Mouse (Mus musculus): ENCODE results near the gene Il16. TPM values are rescaled to one million over a fixed set of nuclear protein-coding genes. Genes with fewer than 3 reads are reported as not detected.

The Il16 gene
- polyA plus RNA-seq, 1 experiment from 2014 or later: 1.1 TPM

- Histone ChIP-seq H3K4me3 (no peak overlapping the region), H3K9me3 (replicated peaks) (no peaks in the 10 kb centered on the region), H3K27ac (no peak overlapping the region), H3K36me3 (ENCODE audit: poor library complexity, severe bottlenecking) (no peaks in the 10 kb centered on the region), H3K4me2 (no peak overlapping the region), H3K27me3 (no peaks in the 10 kb centered on the region), H3K9ac (no peak overlapping the region), H3K4me1 (no peaks in the 10 kb centered on the region)
- no peak for ATAC-seq
- 79% methylated on average over 5 of the region's 5 CpGs for WGBS
Observed at GRCm38 (mm10) chr7:83652498-83652897, 93.0 kb downstream of the Il16 start.

GRCm38 (mm10) chr7:83650638-83651037 lies 94.9 kb downstream of the Il16 start:
- no peaks in the 10 kb centered on the region for H3K9me3 ChIP-seq (replicated peaks)
- H3K36me3 ChIP-seq (ENCODE audit: poor library complexity, severe bottlenecking): no peaks in the 10 kb centered on the region
- no peaks in the 10 kb centered on the region for H3K27me3 ChIP-seq
- no peak overlapping the region for H3K4me3 ChIP-seq
- WGBS: 96% methylated on average over 5 of the region's 5 CpGs
- no peak overlapping the region for H3K9ac ChIP-seq
- no peaks in the 10 kb centered on the region for H3K4me1 ChIP-seq
- H3K27ac ChIP-seq: no peak overlapping the region
- ATAC-seq: no peak
- H3K4me2 ChIP-seq: no peak overlapping the region

DNA sequence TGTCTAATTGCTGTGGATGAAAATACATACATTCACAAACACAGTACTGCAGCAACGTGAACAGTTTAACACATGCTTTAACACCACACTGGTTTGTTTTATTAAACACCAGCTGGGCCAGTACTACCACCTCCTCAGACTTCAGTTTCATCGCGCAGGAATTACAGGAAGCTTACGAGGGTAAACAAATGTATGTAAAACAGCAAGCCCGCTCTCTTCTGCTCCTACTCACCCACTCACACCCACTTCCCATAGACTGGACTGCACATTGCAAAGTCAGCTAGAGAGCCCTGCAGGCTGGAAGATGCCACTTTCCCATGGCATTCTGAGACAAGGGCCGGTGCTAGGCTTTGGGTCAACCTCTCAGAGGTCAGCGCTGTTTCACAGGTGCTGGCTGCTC lies 96.7 kb downstream of the Il16 start:
- Histone ChIP-seq H3K27ac (no peak overlapping the region), H3K36me3 (ENCODE audit: poor library complexity, severe bottlenecking) (no peaks in the 10 kb centered on the region), H3K9ac (no peak overlapping the region), H3K9me3 (replicated peaks) (no peaks in the 10 kb centered on the region), H3K27me3 (no peaks in the 10 kb centered on the region), H3K4me1 (no peaks in the 10 kb centered on the region), H3K4me2 (no peak overlapping the region), H3K4me3 (no peak overlapping the region)
- ATAC-seq: no peak
- WGBS: 81% methylated on average over 7 of the region's 7 CpGs

DNA sequence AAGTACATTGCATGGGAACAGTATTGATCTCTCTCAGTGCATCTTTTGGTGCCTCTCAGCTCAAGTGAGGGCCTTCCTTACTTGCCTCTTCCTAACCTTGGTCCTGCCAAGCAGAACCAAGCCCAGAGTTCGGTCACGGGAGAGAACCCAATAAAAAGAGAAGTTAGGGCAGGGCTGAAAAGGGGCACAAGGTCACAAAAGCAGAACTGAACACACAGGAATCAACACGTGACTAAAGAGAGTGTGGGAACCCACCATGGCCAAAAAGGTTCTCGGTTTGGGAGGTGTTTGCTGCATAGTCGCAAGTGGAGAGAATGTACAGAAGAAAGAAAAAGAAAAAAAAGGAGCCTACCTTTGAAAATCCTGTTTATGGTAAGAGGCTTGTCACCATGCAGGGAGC lies 100.0 kb downstream of the Il16 start:
- Histone ChIP-seq H3K36me3 (ENCODE audit: poor library complexity, severe bottlenecking) (peaks cover 2% of the 10 kb centered on the region; the same call in 1 of the 2 replicates), H3K4me3 (no peak overlapping the region), H3K27ac (no peak overlapping the region), H3K4me1 (no peaks in the 10 kb centered on the region), H3K9me3 (replicated peaks) (no peaks in the 10 kb centered on the region), H3K9ac (no peak overlapping the region), H3K4me2 (no peak overlapping the region), H3K27me3 (no peaks in the 10 kb centered on the region)
- WGBS: 86% methylated on average over 5 of the region's 5 CpGs
- ATAC-seq: no peak

GRCm38 (mm10) chr7:83644761-83645160 lies 100.8 kb downstream of the Il16 start:
- Histone ChIP-seq H3K4me3 (no peak overlapping the region), H3K36me3 (ENCODE audit: poor library complexity, severe bottlenecking) (peaks cover 8% of the 10 kb centered on the region; the same call in 1 of the 2 replicates), H3K9me3 (replicated peaks) (no peaks in the 10 kb centered on the region), H3K4me1 (no peaks in the 10 kb centered on the region), H3K27ac (no peak overlapping the region), H3K4me2 (no peak overlapping the region), H3K9ac (no peak overlapping the region), H3K27me3 (no peaks in the 10 kb centered on the region)
- WGBS: 83% methylated on average over 2 of the region's 2 CpGs
- ATAC-seq: no peak

- Histone ChIP-seq H3K27me3 (no peaks in the 10 kb centered on the region), H3K36me3 (ENCODE audit: poor library complexity, severe bottlenecking) (peaks cover 8% of the 10 kb centered on the region; the same call in 1 of the 2 replicates), H3K4me3 (no peak overlapping the region), H3K4me1 (no peaks in the 10 kb centered on the region), H3K9ac (no peak overlapping the region), H3K4me2 (no peak overlapping the region), H3K9me3 (replicated peaks) (no peaks in the 10 kb centered on the region), H3K27ac (no peak overlapping the region)
- WGBS: 92% methylated on average over 6 of the region's 6 CpGs
- ATAC-seq: no peak
Observed at GRCm38 (mm10) chr7:83643581-83643980, 101.9 kb downstream of the Il16 start.

DNA sequence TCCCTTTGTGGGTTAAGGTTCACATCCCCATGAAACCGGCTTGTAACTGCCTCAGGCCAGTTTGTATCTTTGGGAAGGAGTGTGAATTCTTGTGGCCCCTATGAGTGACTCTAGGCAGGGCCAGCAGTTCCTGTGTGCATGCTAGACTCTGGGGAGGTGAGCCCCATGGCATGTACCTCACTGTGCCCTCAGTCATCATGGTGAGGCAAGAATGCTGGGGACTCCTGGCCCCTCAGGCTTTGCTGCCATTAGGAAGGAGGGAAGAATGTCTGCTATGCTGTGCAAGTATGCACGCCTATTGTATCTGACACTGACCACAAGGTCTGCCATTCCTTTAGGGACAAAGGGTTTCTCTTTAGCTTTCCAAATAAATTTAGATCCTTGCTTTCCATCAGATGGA lies 104.4 kb downstream of the Il16 start:
- H3K4me3 ChIP-seq: no peak overlapping the region
- H3K27ac ChIP-seq: no peak overlapping the region
- no peaks in the 10 kb centered on the region for H3K27me3 ChIP-seq
- H3K9ac ChIP-seq: no peak overlapping the region
- H3K4me1 ChIP-seq: no peaks in the 10 kb centered on the region
- ATAC-seq: no peak
- no peaks in the 10 kb centered on the region for H3K9me3 ChIP-seq (replicated peaks)
- H3K4me2 ChIP-seq: no peak overlapping the region
- peaks cover 14% of the 10 kb centered on the region; the same call in 1 of the 2 replicates for H3K36me3 ChIP-seq (ENCODE audit: poor library complexity, severe bottlenecking)
- WGBS: 67% methylated on average over 2 of the region's 2 CpGs

GRCm38 (mm10) chr7:83640581-83640980 lies 104.9 kb downstream of the Il16 start:
- Histone ChIP-seq H3K4me1 (no peaks in the 10 kb centered on the region), H3K27ac (no peak overlapping the region), H3K4me3 (no peak overlapping the region), H3K9ac (no peak overlapping the region), H3K9me3 (replicated peaks) (no peaks in the 10 kb centered on the region), H3K27me3 (no peaks in the 10 kb centered on the region), H3K4me2 (no peak overlapping the region), H3K36me3 (ENCODE audit: poor library complexity, severe bottlenecking) (peaks cover 14% of the 10 kb centered on the region; the same call in 1 of the 2 replicates)
- WGBS: 89% methylated on average over 5 of the region's 5 CpGs
- ATAC-seq: no peak

- ATAC-seq: no peak
- no peaks in the 10 kb centered on the region for H3K27me3 ChIP-seq
- peaks cover 14% of the 10 kb centered on the region; the same call in 1 of the 2 replicates for H3K36me3 ChIP-seq (ENCODE audit: poor library complexity, severe bottlenecking)
- H3K4me2 ChIP-seq: no peak overlapping the region
- H3K4me1 ChIP-seq: no peaks in the 10 kb centered on the region
- no peak overlapping the region for H3K27ac ChIP-seq
- WGBS: 83% methylated on average over 3 of the region's 3 CpGs
- no peaks in the 10 kb centered on the region for H3K9me3 ChIP-seq (replicated peaks)
- no peak overlapping the region for H3K4me3 ChIP-seq
- H3K9ac ChIP-seq: no peak overlapping the region
Observed at GRCm38 (mm10) chr7:83639084-83639483, 106.4 kb downstream of the Il16 start.

DNA sequence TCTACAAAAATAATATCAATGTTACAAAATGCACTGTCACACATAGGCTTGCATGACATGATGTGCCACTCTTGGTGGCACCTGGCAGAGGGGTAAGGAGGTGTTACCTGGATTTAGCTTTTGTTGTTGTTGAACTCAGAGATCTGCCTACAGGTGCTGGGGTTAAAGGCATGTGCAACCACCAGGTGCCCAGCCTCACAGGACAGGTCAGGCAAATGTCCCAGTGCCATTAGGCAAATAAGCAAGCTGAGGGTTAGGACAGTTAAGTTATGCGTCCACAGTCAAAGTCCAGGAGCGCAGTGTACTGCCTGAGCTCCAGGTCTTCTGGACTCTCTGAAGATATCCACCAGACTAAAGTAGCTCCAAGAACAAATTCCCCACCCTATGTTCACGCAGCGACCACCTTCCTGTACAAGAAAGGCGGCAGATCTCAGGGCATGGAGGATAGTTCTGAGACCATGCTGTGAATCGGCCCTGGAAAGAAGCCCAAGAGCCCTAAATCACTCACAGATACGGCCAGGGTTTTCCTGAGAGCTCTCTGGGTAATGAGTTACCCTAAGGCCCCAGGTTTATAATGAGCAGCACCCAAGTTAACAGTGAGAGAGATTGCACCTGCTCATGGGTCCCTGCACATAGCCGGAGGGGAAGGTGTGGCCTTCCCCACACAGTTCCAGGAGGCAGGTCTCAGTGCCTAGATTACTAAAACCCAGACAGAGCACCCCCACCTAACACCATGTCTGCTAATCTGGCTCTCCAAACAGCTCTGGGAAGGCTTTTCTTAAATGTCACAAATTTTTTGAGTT lies 107.5 kb downstream of the Il16 start:
- Histone ChIP-seq H3K36me3 (ENCODE audit: poor library complexity, severe bottlenecking) (peaks cover 14% of the 10 kb centered on the region; the same call in 1 of the 2 replicates), H3K27me3 (no peaks in the 10 kb centered on the region), H3K4me1 (no peaks in the 10 kb centered on the region), H3K9me3 (replicated peaks) (no peaks in the 10 kb centered on the region), H3K4me3 (no peak overlapping the region), H3K4me2 (no peak overlapping the region), H3K9ac (no peak overlapping the region), H3K27ac (no peak overlapping the region)
- 89% methylated on average over 8 of the region's 8 CpGs for WGBS
- no peak for ATAC-seq

DNA sequence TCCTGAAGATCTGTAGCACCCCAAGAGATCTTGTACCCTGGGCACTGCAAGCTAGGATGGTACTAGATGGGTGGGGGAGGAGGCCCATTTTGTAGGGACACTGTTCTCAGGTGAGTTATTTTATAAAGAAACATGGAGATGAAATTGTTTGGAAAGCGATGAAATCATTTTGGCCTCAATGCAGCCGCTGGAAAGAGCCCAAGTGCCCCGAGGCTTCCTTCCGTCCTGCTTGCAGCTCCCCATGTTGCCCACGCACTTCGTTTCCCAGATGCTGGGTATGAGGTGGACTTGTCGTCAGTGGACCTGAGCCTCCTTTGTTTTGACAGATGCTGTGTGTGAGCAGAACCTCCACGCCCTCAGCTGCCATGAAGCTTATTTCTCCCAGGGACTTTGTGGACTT lies 109.1 kb downstream of the Il16 start:
- no peak overlapping the region for H3K4me3 ChIP-seq
- no peak overlapping the region for H3K4me2 ChIP-seq
- peaks cover 9% of the 10 kb centered on the region for H3K4me1 ChIP-seq
- H3K36me3 ChIP-seq (ENCODE audit: poor library complexity, severe bottlenecking): peaks cover 14% of the 10 kb centered on the region; the same call in 1 of the 2 replicates
- WGBS: 88% methylated on average over 8 of the region's 8 CpGs
- ATAC-seq: no peak
- no peak overlapping the region for H3K9ac ChIP-seq
- no peaks in the 10 kb centered on the region for H3K9me3 ChIP-seq (replicated peaks)
- no peaks in the 10 kb centered on the region for H3K27me3 ChIP-seq
- no peak overlapping the region for H3K27ac ChIP-seq

DNA sequence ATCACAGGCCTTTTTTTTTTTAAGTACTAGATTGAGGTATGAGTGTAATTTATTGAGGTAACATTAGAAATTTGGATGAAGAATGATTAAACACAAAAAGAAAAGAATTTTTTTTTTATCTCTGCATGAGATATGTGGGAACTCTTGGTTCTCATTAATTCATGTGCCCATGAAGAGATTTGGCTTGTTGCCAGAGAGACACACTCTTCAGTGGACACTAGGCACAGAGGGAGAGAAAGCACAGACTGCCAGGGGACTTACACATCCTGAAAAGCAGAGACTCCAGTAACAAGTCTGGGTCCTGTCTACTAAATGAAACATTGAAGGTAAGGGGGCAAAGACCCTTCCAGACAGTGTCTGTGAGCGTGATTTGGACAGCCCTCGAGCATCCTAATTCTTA lies 109.8 kb downstream of the Il16 start:
- Histone ChIP-seq H3K27ac (no peak overlapping the region), H3K4me1 (peaks cover 16% of the 10 kb centered on the region), H3K9me3 (replicated peaks) (no peaks in the 10 kb centered on the region), H3K4me3 (no peak overlapping the region), H3K36me3 (ENCODE audit: poor library complexity, severe bottlenecking) (peaks cover 14% of the 10 kb centered on the region; the same call in 1 of the 2 replicates), H3K9ac (no peak overlapping the region), H3K27me3 (no peaks in the 10 kb centered on the region), H3K4me2 (no peak overlapping the region)
- 85% methylated on average over 2 of the region's 2 CpGs for WGBS
- no peak for ATAC-seq

DNA sequence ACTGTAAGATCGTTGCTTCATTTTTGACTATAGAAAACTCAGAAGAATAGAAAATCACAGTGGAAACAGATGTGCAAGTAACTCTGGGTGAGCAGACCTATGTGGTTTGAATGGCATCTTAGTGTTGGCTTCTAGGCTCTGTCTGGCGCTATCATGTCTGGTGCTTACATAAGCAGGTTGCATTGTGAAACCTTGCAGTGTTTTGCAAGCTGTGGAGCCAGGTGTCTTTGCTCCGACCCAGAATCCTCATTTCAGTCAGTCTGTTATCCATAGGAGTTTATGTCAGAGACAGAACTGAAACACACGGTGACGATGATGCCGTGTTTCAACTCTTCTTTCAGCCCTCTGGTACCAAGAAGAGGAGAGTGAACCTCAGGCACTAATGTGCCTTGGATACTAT lies 111.7 kb downstream of the Il16 start:
- H3K9ac ChIP-seq: no peak overlapping the region
- no peak overlapping the region for H3K27ac ChIP-seq
- H3K9me3 ChIP-seq (replicated peaks): no peaks in the 10 kb centered on the region
- no peaks in the 10 kb centered on the region for H3K27me3 ChIP-seq
- ATAC-seq: no peak
- peaks cover 16% of the 10 kb centered on the region for H3K4me1 ChIP-seq
- H3K4me3 ChIP-seq: no peak overlapping the region
- H3K4me2 ChIP-seq: no peak overlapping the region
- H3K36me3 ChIP-seq (ENCODE audit: poor library complexity, severe bottlenecking): 0 out of 2 replicates have a peak, but pooled peaks cover 6% of the 10 kb centered on the region
- WGBS: 91% methylated on average over 6 of the region's 6 CpGs

All from forebrain, embryonic 13.5 days (tissue).